Mouse (Mus musculus): ENCODE measurements around the gene Sod3. TPM values are rescaled to one million over a fixed set of nuclear protein-coding genes. Genes with fewer than 3 reads are reported as not detected.

The Sod3 gene
- total RNA-seq, 2 experiments from 2014 or later = 0.30 TPM; not detected in 1

Other genes starting within 250 kb of the Sod3 start
- gene Dhx15, start 173.3 kb upstream of the Sod3 start, total RNA-seq (2015; ENCODE audit: low replicate concordance) = 141 and 156 TPM in 2 replicates
- 160 and 221 TPM in 2 replicates for gene Dhx15, start 173.3 kb upstream of the Sod3 start, total RNA-seq (2017; ENCODE audit: low replicate concordance)
- not detected in 2 replicates for gene Ccdc149, start 107.7 kb downstream of the Sod3 start, total RNA-seq (2015; ENCODE audit: low replicate concordance)
- 0.64 TPM in 1 of 2 replicates, not detected in the other for gene Ccdc149, start 107.7 kb downstream of the Sod3 start, total RNA-seq (2017; ENCODE audit: low replicate concordance)
- gene Lgi2, start 202.7 kb downstream of the Sod3 start, total RNA-seq (2015; ENCODE audit: low replicate concordance) = not detected in 2 replicates
- not detected in 2 replicates for gene Lgi2, start 202.7 kb downstream of the Sod3 start, total RNA-seq (2017; ENCODE audit: low replicate concordance)